Mouse (Mus musculus) forebrain, embryonic 13.5 days (tissue): ENCODE results near the gene Ankrd63. TPM values are rescaled to one million over a fixed set of nuclear protein-coding genes. Genes with fewer than 3 reads are reported as not detected.

Source experiments
- ATAC-seq: fragments of 200-750 bp; cut with Nextera tagmentation; 2 replicates; pipeline ENCODE4 v1.8.0; 2017
- H3K27ac ChIP-seq: fragments of 300-500 bp; sonication (generic); 2 replicates; pipeline ENCODE4 v1.5.1; 2015; ENCODE audit warnings: inconsistent platforms, mild to moderate bottlenecking, moderate library complexity
- H3K27me3 ChIP-seq: fragments of 300-500 bp; sonication (generic); 2 replicates; pipeline ENCODE4 v1.6.1; 2015; ENCODE audit warnings: mild to moderate bottlenecking, inconsistent platforms
- H3K36me3 ChIP-seq: fragments of 300-500 bp; sonication (generic); 2 replicates; pipeline ENCODE4 v1.6.1; 2015; ENCODE audit warnings: mild to moderate bottlenecking, inconsistent platforms; ENCODE audit not compliant: poor library complexity, severe bottlenecking
- H3K4me1 ChIP-seq: fragments of 300-500 bp; sonication (generic); 2 replicates; pipeline ENCODE4 v1.6.1; 2015; ENCODE audit warnings: inconsistent platforms
- H3K4me2 ChIP-seq: fragments of 300-500 bp; sonication (generic); 2 replicates; pipeline ENCODE4 v1.6.1; 2015; ENCODE audit warnings: inconsistent platforms, mild to moderate bottlenecking, moderate library complexity
- H3K4me3 ChIP-seq: fragments of 300-500 bp; sonication (generic); 2 replicates; pipeline ENCODE4 v1.5.1; 2015; ENCODE audit warnings: mild to moderate bottlenecking, inconsistent platforms
- H3K9ac ChIP-seq: fragments of 300-500 bp; sonication (generic); 2 replicates; pipeline ENCODE4 v1.6.1; 2015; ENCODE audit warnings: mild to moderate bottlenecking, inconsistent platforms
- H3K9me3 ChIP-seq: fragments of 300-500 bp; sonication (generic); replicated peaks from 2 replicates; pipeline ENCODE4 v1.6.1; 2016; ENCODE audit warnings: inconsistent platforms
- WGBS: fragments of 180-500 bp; shearing (Covaris S2); methylation state at CpG from one replicate; pipeline ENCODE4 v1.1.7; 2015; 5-methylcytosine and 5-hydroxymethylcytosine counted together
- polyA plus RNA-seq: library from polyadenylated mRNA; unstranded; fragments of >200 nt; fragmentation: Nextera tagmentation; extraction: Ambion mirVana; gene quantifications from 2 replicates; pipeline ENCODE4 v1.2.1, GENCODE M21; 2015

Ankrd63 gene
- polyA plus RNA-seq, 1 experiment from 2014 or later, result 0.17 TPM

- WGBS, result 33% methylated on average over 7 of the region's 7 CpGs
These were observed 5.8 kb downstream of the Ankrd63 start for GRCm38 (mm10) chr2:118697955-118698354.

GRCm38 (mm10) chr2:118697311-118697877 lies 6.4 kb downstream of the Ankrd63 start:
- ATAC-seq, result no peak

More at GRCm38 (mm10) chr2:118697955-118698354, 5.8 kb downstream of the Ankrd63 start:
- no peak overlapping the region for H3K27ac ChIP-seq
- H3K9me3 ChIP-seq, result no peaks in the 10 kb centered on the region
- H3K9ac ChIP-seq, result no peak overlapping the region
- no peak overlapping the region for H3K4me2 ChIP-seq
- no peaks in the 10 kb centered on the region for H3K36me3 ChIP-seq
- H3K4me1 ChIP-seq, result peaks cover 19% of the 10 kb centered on the region
- no peak overlapping the region for H3K4me3 ChIP-seq
- no peak for ATAC-seq
- H3K27me3 ChIP-seq, result peaks cover 70% of the 10 kb centered on the region

GRCm38 (mm10) chr2:118696451-118697308 lies 7.1 kb downstream of the Ankrd63 start:
- Histone ChIP-seq H3K27me3 (peaks cover 61% of the 10 kb centered on the region), H3K4me1 (peaks cover 11% of the 10 kb centered on the region), H3K27ac (no peak overlapping the region), H3K36me3 (no peaks in the 10 kb centered on the region), H3K9ac (no peak overlapping the region), H3K9me3 (no peaks in the 10 kb centered on the region), H3K4me2 (no peak overlapping the region), H3K4me3 (no peak overlapping the region)
- no peak for ATAC-seq
- 55% methylated on average over 21 of the region's 21 CpGs for WGBS

More at GRCm38 (mm10) chr2:118697311-118697877, 6.4 kb downstream of the Ankrd63 start:
- no peaks in the 10 kb centered on the region for H3K9me3 ChIP-seq
- H3K27ac ChIP-seq, result no peak overlapping the region
- no peak overlapping the region for H3K4me2 ChIP-seq
- H3K27me3 ChIP-seq, result peaks cover 66% of the 10 kb centered on the region
- H3K4me3 ChIP-seq, result no peak overlapping the region
- peaks cover 13% of the 10 kb centered on the region for H3K4me1 ChIP-seq
- no peak overlapping the region for H3K9ac ChIP-seq
- H3K36me3 ChIP-seq, result no peaks in the 10 kb centered on the region
- 51% methylated on average over 5 of the region's 5 CpGs for WGBS

- 0 out of 2 replicates have a peak, but pooled peaks have one; percentile 37 for ATAC-seq
- Histone ChIP-seq H3K36me3 (no peaks in the 10 kb centered on the region), H3K4me1 (peaks cover 6% of the 10 kb centered on the region), H3K27me3 (peaks cover 51% of the 10 kb centered on the region), H3K4me2 (no peak overlapping the region), H3K27ac (no peak overlapping the region), H3K9me3 (no peaks in the 10 kb centered on the region), H3K4me3 (no peak overlapping the region), H3K9ac (no peak overlapping the region)
- 22% methylated on average over 11 of the region's 11 CpGs for WGBS
These were observed 8.0 kb downstream of the Ankrd63 start for GRCm38 (mm10) chr2:118695677-118696232.

- Histone ChIP-seq H3K4me3 (no peak overlapping the region), H3K4me1 (no peaks in the 10 kb centered on the region), H3K9ac (no peak overlapping the region), H3K36me3 (no peaks in the 10 kb centered on the region), H3K4me2 (no peak overlapping the region), H3K9me3 (no peaks in the 10 kb centered on the region), H3K27me3 (peaks cover 42% of the 10 kb centered on the region), H3K27ac (no peak overlapping the region)
- no peak for ATAC-seq
- WGBS, result 79% methylated on average over 19 of the region's 19 CpGs
These were observed 10.3 kb downstream of the Ankrd63 start for GRCm38 (mm10) chr2:118693370-118693966.

- 86% methylated on average over 10 of the region's 10 CpGs for WGBS
- Histone ChIP-seq H3K27me3 (peaks cover 23% of the 10 kb centered on the region), H3K27ac (no peak overlapping the region)
These were observed 13.9 kb downstream of the Ankrd63 start for GRCm38 (mm10) chr2:118689875-118690274.

GRCm38 (mm10) chr2:118687791-118688190 lies 16.0 kb downstream of the Ankrd63 start:
- no peak overlapping the region for H3K4me2 ChIP-seq
- H3K4me1 ChIP-seq, result no peaks in the 10 kb centered on the region
- H3K27me3 ChIP-seq, result peaks cover 19% of the 10 kb centered on the region; the same call in 1 of the 2 replicates
- 93% methylated on average over 3 of the region's 3 CpGs for WGBS
- H3K27ac ChIP-seq, result no peak overlapping the region
- H3K36me3 ChIP-seq, result no peaks in the 10 kb centered on the region
- no peak overlapping the region for H3K9ac ChIP-seq
- no peak for ATAC-seq
- H3K4me3 ChIP-seq, result no peak overlapping the region
- no peaks in the 10 kb centered on the region for H3K9me3 ChIP-seq

More at GRCm38 (mm10) chr2:118689875-118690274, 13.9 kb downstream of the Ankrd63 start:
- Histone ChIP-seq H3K4me3 (no peak overlapping the region), H3K9ac (no peak overlapping the region), H3K4me2 (no peak overlapping the region), H3K4me1 (no peaks in the 10 kb centered on the region), H3K36me3 (no peaks in the 10 kb centered on the region), H3K9me3 (no peaks in the 10 kb centered on the region)
- ATAC-seq, result no peak

- Histone ChIP-seq H3K4me3 (no peak overlapping the region), H3K4me2 (no peak overlapping the region), H3K9ac (no peak overlapping the region), H3K27me3 (peaks cover 16% of the 10 kb centered on the region; the same call in 1 of the 2 replicates), H3K9me3 (no peaks in the 10 kb centered on the region), H3K27ac (no peak overlapping the region), H3K4me1 (peaks cover 6% of the 10 kb centered on the region), H3K36me3 (no peaks in the 10 kb centered on the region)
- WGBS, result 92% methylated on average over 8 of the region's 8 CpGs
- ATAC-seq, result no peak
These were observed 17.1 kb downstream of the Ankrd63 start for GRCm38 (mm10) chr2:118686693-118687092.

- Histone ChIP-seq H3K36me3 (no peaks in the 10 kb centered on the region), H3K4me3 (no peak overlapping the region), H3K9ac (no peak overlapping the region), H3K27me3 (peaks cover 16% of the 10 kb centered on the region; the same call in 1 of the 2 replicates), H3K4me2 (no peak overlapping the region), H3K27ac (no peak overlapping the region), H3K9me3 (no peaks in the 10 kb centered on the region), H3K4me1 (peaks cover 6% of the 10 kb centered on the region)
- no peak for ATAC-seq
- WGBS, result 88% methylated on average over 4 of the region's 4 CpGs
These were observed 18.7 kb downstream of the Ankrd63 start for GRCm38 (mm10) chr2:118685088-118685487.

GRCm38 (mm10) chr2:118682544-118683260 lies 21.1 kb downstream of the Ankrd63 start:
- H3K4me3 ChIP-seq, result no peak overlapping the region
- H3K36me3 ChIP-seq, result no peaks in the 10 kb centered on the region
- H3K4me1 ChIP-seq, result peaks cover 6% of the 10 kb centered on the region
- peaks cover 28% of the 10 kb centered on the region for H3K27me3 ChIP-seq
- no peak for ATAC-seq
- WGBS, result 44% methylated on average over 8 of the region's 8 CpGs
- no peak overlapping the region for H3K9ac ChIP-seq
- H3K9me3 ChIP-seq, result no peaks in the 10 kb centered on the region
- no peak overlapping the region for H3K4me2 ChIP-seq
- H3K27ac ChIP-seq, result no peak overlapping the region; the same call in 1 of the 2 replicates

- Histone ChIP-seq H3K9ac (no peak overlapping the region), H3K27me3 (peaks cover 41% of the 10 kb centered on the region)
- 96% methylated on average over 6 of the region's 6 CpGs for WGBS
These were observed 22.8 kb downstream of the Ankrd63 start for GRCm38 (mm10) chr2:118680926-118681325.

More at GRCm38 (mm10) chr2:118680926-118681325, 22.8 kb downstream of the Ankrd63 start:
- Histone ChIP-seq H3K4me2 (no peak overlapping the region), H3K36me3 (no peaks in the 10 kb centered on the region), H3K4me3 (no peak overlapping the region), H3K4me1 (peaks cover 18% of the 10 kb centered on the region), H3K9me3 (no peaks in the 10 kb centered on the region), H3K27ac (no peak overlapping the region)
- ATAC-seq, result no peak
